Mouse (Mus musculus) intestine, embryonic 14.5 days (tissue): ENCODE data around the gene Unc5b. TPM values are rescaled to one million over a fixed set of nuclear protein-coding genes. Genes with fewer than 3 reads are reported as not detected.

Experiments used
- ATAC-seq: fragments of 200-750 bp; cut with Nextera tagmentation; replicated peaks from 2 replicates; pipeline ENCODE4 v1.8.0; 2017; ENCODE audit warnings: low read depth, moderate number of reproducible peaks, moderate TSS enrichment, moderate library complexity; ENCODE audit not compliant: low FRiP score, low TSS enrichment
- DNase-seq: peaks from one replicate; pipeline ENCODE4 v3.0.0-alpha.2; 2018; ENCODE audit warnings: low spot score
- H3K27ac ChIP-seq: fragments of 300-500 bp; sonication (generic); 2 replicates; pipeline ENCODE4 v1.5.1; 2014; ENCODE audit warnings: low read depth, mild to moderate bottlenecking, control low read depth
- H3K27me3 ChIP-seq: fragments of 300-500 bp; sonication (generic); replicated peaks from 2 replicates; pipeline ENCODE4 v1.6.1; 2014; ENCODE audit warnings: low read length, control low read depth; ENCODE audit not compliant: control insufficient read depth, insufficient read depth
- H3K36me3 ChIP-seq: fragments of 300-500 bp; sonication (generic); 2 replicates; pipeline ENCODE4 v1.6.1; 2014; ENCODE audit warnings: low read length, control low read depth; ENCODE audit not compliant: control insufficient read depth, insufficient read depth
- H3K4me1 ChIP-seq: fragments of 300-500 bp; sonication (generic); replicated peaks from 2 replicates; pipeline ENCODE4 v1.6.1; 2014; ENCODE audit warnings: low read length, control low read depth, mixed read lengths; ENCODE audit not compliant: control insufficient read depth, insufficient read depth
- H3K4me2 ChIP-seq: fragments of 300-500 bp; sonication (generic); 2 replicates; pipeline ENCODE4 v1.6.1; 2014; ENCODE audit warnings: low read length
- H3K4me3 ChIP-seq: fragments of 300-500 bp; sonication (generic); 2 replicates; pipeline ENCODE4 v1.5.1; 2014; ENCODE audit warnings: low read depth, low read length, control low read depth, mixed read lengths
- H3K9ac ChIP-seq: fragments of 300-500 bp; sonication (generic); 2 replicates; pipeline ENCODE4 v1.6.1; 2014; ENCODE audit warnings: mild to moderate bottlenecking, low read length
- H3K9me3 ChIP-seq: fragments of 300-500 bp; sonication (generic); 2 replicates; pipeline ENCODE4 v1.6.1; 2016; ENCODE audit warnings: low read length, control low read depth; ENCODE audit not compliant: control insufficient read depth
- WGBS: fragments of 180-500 bp; shearing (Covaris S2); extraction: QIAGEN DNeasy Blood & Tissue Kit; methylation state at CpG from one replicate; pipeline ENCODE4 v1.1.7; 2014; 5-methylcytosine and 5-hydroxymethylcytosine counted together
- polyA plus RNA-seq: library from polyadenylated mRNA; unstranded; fragments of >200 nt; fragmentation: Nextera tagmentation; extraction: Ambion mirVana; gene quantifications from 2 replicates; pipeline ENCODE4 v1.2.1, GENCODE M21; 2014

Gene Unc5b
- polyA plus RNA-seq, 1 experiment from 2014 or later, result 5.2 TPM

DNA sequence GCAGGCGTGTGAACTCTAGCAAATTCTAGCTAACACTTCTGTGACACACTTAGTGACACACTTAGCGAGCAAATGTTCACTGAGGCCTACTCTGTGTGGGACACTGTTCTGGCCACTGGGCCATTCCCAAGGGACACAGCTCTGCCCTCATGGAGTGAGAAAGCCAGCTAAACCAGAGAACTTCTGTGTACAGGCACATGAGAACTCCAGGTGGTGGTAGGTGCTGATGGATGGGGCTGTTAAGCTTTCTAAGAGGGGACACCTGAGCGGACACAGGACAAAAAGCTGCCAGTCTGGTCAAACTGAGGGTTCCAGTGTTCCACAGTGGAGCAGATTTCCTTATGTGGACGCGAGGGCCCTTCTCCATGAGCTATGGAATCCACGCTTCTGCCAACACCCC is 13.5 kb downstream of the Unc5b start:
- Histone ChIP-seq H3K4me1 (peaks cover 55% of the 10 kb centered on the region), H3K36me3 (no peaks in the 10 kb centered on the region), H3K9ac (no peak overlapping the region), H3K4me3 (no peak overlapping the region), H3K27ac (no peak overlapping the region), H3K27me3 (no peaks in the 10 kb centered on the region), H3K9me3 (no peaks in the 10 kb centered on the region), H3K4me2 (no peak overlapping the region)
- no peak for DNase-seq
- ATAC-seq, result no peak
- 91% methylated on average over 6 of the region's 6 CpGs for WGBS

DNA sequence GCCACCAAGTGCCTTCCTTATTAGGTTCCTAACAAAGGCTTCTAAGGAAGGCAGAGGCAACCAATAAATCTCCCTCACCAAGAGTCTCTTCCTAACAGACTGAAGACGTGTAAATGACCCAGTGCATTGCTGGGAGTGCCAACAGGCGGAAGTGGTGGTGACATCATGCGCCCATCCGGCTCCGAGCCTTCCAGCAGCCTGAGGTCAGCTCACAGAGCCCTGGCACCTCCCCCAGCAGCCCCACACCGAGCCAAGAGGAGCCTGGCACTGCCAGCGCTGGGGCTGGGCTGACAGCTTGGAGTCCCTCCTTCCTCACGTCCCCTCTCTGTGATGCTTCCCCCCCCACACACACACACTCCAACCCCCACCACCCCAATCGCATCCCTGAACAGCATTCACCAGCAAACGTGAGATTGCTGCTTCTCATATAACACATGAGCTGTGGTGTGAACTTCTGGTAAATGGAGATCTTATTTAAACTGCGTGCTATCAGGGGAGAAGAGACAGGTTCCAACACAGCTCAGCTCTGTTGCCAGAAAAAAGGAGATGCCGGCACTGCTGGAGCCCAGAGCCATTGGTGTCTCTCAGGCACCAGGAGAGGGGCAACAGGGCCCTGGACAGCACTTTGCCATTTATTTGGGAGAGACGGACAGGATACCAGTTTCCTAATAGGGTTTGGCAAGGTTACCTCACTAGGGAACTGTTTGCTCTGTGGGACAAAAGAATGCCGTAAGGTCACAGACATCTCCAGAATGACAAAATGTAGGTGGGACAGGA is 14.3 kb downstream of the Unc5b start:
- ATAC-seq, result no peak
- H3K27me3 ChIP-seq, result no peaks in the 10 kb centered on the region
- H3K36me3 ChIP-seq, result no peaks in the 10 kb centered on the region
- no peak for DNase-seq
- H3K27ac ChIP-seq, result peak overlapping the region; percentile 9; the same call in 1 of the 2 replicates
- 34% methylated on average over 14 of the region's 14 CpGs for WGBS
- peaks cover 64% of the 10 kb centered on the region for H3K4me1 ChIP-seq
- H3K4me2 ChIP-seq, result no peak overlapping the region
- no peak overlapping the region for H3K9ac ChIP-seq
- H3K4me3 ChIP-seq, result no peak overlapping the region
- no peaks in the 10 kb centered on the region for H3K9me3 ChIP-seq

- Histone ChIP-seq H3K36me3 (no peaks in the 10 kb centered on the region), H3K4me1 (peaks cover 70% of the 10 kb centered on the region), H3K4me3 (no peak overlapping the region), H3K9me3 (no peaks in the 10 kb centered on the region), H3K27ac (peak overlapping the region; percentile 69; the same call in 1 of the 2 replicates), H3K9ac (no peak overlapping the region), H3K27me3 (no peaks in the 10 kb centered on the region), H3K4me2 (no peak overlapping the region)
- 6% methylated on average over 1 of the region's 1 CpGs for WGBS
- no peak for DNase-seq
- no peak for ATAC-seq
Measured at GRCm38 (mm10) chr10:60815855-60816254, 15.5 kb downstream of the Unc5b start.

DNA sequence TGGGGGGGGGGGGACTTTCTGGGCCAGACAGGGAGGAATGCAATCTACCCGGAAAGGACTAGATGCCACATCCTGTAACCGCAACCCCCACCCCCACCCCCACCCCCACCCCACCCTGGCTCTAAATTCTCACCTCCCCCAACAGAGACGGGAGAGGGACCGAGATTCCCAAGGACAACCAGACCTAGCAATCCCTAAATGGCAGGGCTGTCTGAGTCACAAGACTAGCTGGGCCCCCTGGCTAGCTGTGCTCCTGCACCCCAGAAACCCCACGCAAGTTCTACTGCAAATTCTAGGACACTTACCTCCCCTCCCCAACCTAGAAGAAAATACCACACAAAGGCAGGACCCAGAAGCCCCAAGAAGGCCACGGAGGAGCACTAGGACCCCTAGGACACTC is 16.3 kb downstream of the Unc5b start:
- Histone ChIP-seq H3K4me3 (no peak overlapping the region), H3K4me1 (peaks cover 70% of the 10 kb centered on the region), H3K4me2 (no peak overlapping the region), H3K27ac (peak overlapping the region; percentile 69), H3K9me3 (no peaks in the 10 kb centered on the region), H3K27me3 (no peaks in the 10 kb centered on the region), H3K36me3 (no peaks in the 10 kb centered on the region), H3K9ac (no peak overlapping the region)
- WGBS, result 25% methylated on average over 6 of the region's 6 CpGs
- DNase-seq, result no peak
- ATAC-seq, result no peak

GRCm38 (mm10) chr10:60814444-60815057 is 16.8 kb downstream of the Unc5b start:
- Histone ChIP-seq H3K36me3 (no peaks in the 10 kb centered on the region), H3K9ac (no peak overlapping the region), H3K9me3 (no peaks in the 10 kb centered on the region), H3K27ac (peak overlapping the region; percentile 69), H3K4me1 (peaks cover 67% of the 10 kb centered on the region), H3K4me2 (no peak overlapping the region), H3K27me3 (no peaks in the 10 kb centered on the region), H3K4me3 (no peak overlapping the region)
- ATAC-seq, result no peak
- no peak for DNase-seq
- WGBS, result 20% methylated on average over 10 of the region's 10 CpGs

DNA sequence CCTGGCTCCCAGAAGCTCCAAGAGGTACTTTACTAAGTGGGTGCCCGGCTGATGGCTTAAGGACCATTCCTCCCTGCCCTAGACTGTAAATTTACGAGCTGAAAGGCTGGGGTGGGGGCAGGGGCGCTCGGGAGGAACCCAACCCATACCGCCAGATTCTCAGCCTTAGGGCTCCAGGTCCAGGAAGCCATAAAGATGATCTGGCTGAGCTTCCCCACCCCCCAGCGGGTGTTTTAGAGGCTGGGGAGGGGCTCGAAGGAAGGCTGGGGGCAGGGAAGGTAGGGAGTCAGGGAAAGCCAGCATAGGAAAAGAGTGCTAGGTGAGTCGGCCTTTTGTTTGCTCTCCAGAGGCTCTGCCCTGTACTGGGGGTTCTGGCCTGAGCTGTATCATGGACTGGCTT is 17.8 kb downstream of the Unc5b start:
- Histone ChIP-seq H3K4me1 (peaks cover 62% of the 10 kb centered on the region), H3K9ac (no peak overlapping the region), H3K4me3 (no peak overlapping the region), H3K36me3 (no peaks in the 10 kb centered on the region), H3K9me3 (no peaks in the 10 kb centered on the region), H3K27ac (peak overlapping the region; percentile 69), H3K4me2 (peak overlapping the region; percentile 11; the same call in 1 of the 2 replicates), H3K27me3 (no peaks in the 10 kb centered on the region)
- DNase-seq, result no peak
- WGBS, result 7% methylated on average over 8 of the region's 8 CpGs
- ATAC-seq, result peak; percentile 30; the same call in 1 of the 2 replicates

- H3K9me3 ChIP-seq, result no peaks in the 10 kb centered on the region
- no peak overlapping the region for H3K4me2 ChIP-seq
- DNase-seq (no peak), ATAC-seq (no peak)
- no peak overlapping the region for H3K9ac ChIP-seq
- no peak overlapping the region for H3K4me3 ChIP-seq
- no peaks in the 10 kb centered on the region for H3K36me3 ChIP-seq
- H3K27ac ChIP-seq, result no peak overlapping the region
- 10% methylated on average over 15 of the region's 15 CpGs for WGBS
- no peaks in the 10 kb centered on the region for H3K27me3 ChIP-seq
- H3K4me1 ChIP-seq, result peaks cover 72% of the 10 kb centered on the region
Measured at GRCm38 (mm10) chr10:60811792-60812525, 19.4 kb downstream of the Unc5b start.

GRCm38 (mm10) chr10:60808447-60808846 is 22.9 kb downstream of the Unc5b start:
- no peaks in the 10 kb centered on the region for H3K9me3 ChIP-seq
- H3K4me1 ChIP-seq, result peaks cover 58% of the 10 kb centered on the region
- ATAC-seq, result no peak
- 60% methylated on average over 6 of the region's 6 CpGs for WGBS
- H3K27me3 ChIP-seq, result no peaks in the 10 kb centered on the region
- no peak overlapping the region for H3K9ac ChIP-seq
- peak overlapping the region; percentile 83 for H3K27ac ChIP-seq
- DNase-seq, result no peak
- H3K36me3 ChIP-seq, result no peaks in the 10 kb centered on the region
- H3K4me3 ChIP-seq, result no peak overlapping the region
- no peak overlapping the region for H3K4me2 ChIP-seq
